Mouse (Mus musculus) cerebellum, adult 2 months (tissue): Measurements from ENCODE around the gene Nfkbil1.

Experiments used
- CTCF ChIP-seq: fragments of 200-500 bp; IDR thresholded peaks from 2 replicates; pipeline ENCODE4 v1.5.1; 2011; ENCODE audit warnings: low read depth, mild to moderate bottlenecking, control low read depth, low read length, moderate library complexity, borderline replicate concordance; ENCODE audit not compliant: insufficient read depth
- POLR2A ChIP-seq: fragments of 200-500 bp; IDR thresholded peaks from 2 replicates; pipeline ENCODE4 v1.6.1; 2011; ENCODE audit warnings: low read length, control low read depth, borderline replicate concordance; ENCODE audit not compliant: insufficient read depth

GRCm38 (mm10) chr17:35193881-35194843, 41.4 kb downstream of the Nfkbil1 start, which contains the start of gene Ltb:
- TF ChIP-seq POLR2A (no peak), CTCF (no peak)
